In the genomic region with DNA sequence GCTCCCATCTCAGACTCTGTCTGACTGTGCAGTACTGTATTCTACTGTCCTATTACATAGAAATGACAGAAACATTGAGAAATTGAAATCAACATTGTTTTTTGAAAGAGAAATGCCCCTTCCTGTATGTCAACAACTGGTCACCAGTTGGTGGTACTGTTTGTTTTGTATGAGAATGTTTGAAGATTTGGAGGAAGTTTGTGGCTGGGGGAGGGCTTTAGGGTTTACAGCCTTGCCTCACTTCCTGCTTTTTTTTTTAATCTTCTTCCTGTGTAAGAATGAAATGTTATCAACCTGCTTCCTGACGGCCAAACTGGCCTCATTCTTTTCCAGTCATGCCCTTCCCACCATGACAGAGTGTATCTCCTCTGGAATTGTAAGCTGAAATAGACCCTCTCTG, we compare ENCODE assay signal across 14 mouse cellular contexts.
"Had no signal": no experiment of that assay in that cellular context is flagged by ENCODE, and none has a peak within 500 bp of the region (broad histone marks: within the 10 kb centered on the region; RNA-seq: fewer than 3 reads in every experiment).

No protein-coding gene starts in this region.

- H3K4me2 ChIP-seq: liver, embryonic 12.5 days; midbrain, embryonic 13.5 days; neural tube, embryonic 15.5 days had no signal

- H3K9me3 ChIP-seq: liver, embryonic 12.5 days; midbrain, embryonic 13.5 days; neural tube, embryonic 15.5 days had no signal

- H3K27me3 ChIP-seq: liver, embryonic 12.5 days; midbrain, embryonic 13.5 days; neural tube, embryonic 15.5 days had no signal

- DNase-seq: kidney, adult 8-10 months; kidney, postnatal 25 days; layer of hippocampus, adult 9-11 months; left cerebral cortex, postnatal 4 days; thymus, adult 18-20 months; thymus, postnatal 25 days had no signal

- ATAC-seq: inflammation-experienced regulatory T-cells, adult 6 months; intestine, postnatal 0 days; liver, embryonic 12.5 days; midbrain, embryonic 13.5 days had no signal

- H3K36me3 ChIP-seq: liver, embryonic 12.5 days; midbrain, embryonic 13.5 days; neural tube, embryonic 15.5 days had no signal

- H3K9ac ChIP-seq: liver, embryonic 12.5 days; midbrain, embryonic 13.5 days; neural tube, embryonic 15.5 days had no signal

- H3K4me3 ChIP-seq: liver, embryonic 12.5 days; midbrain, embryonic 13.5 days; myocyte; neural tube, embryonic 15.5 days had no signal

- H3K4me1 ChIP-seq: liver, embryonic 12.5 days; midbrain, embryonic 13.5 days; neural tube, embryonic 15.5 days had no signal

- H3K27ac ChIP-seq: liver, embryonic 12.5 days; macrophage; midbrain, embryonic 13.5 days; neural tube, embryonic 15.5 days; stomach, postnatal 0 days had no signal
